Mouse (Mus musculus) myocyte (in vitro differentiated cells): ENCODE data around the gene Dixdc1. TPM values are rescaled to one million over a fixed set of nuclear protein-coding genes. Genes with fewer than 3 reads are reported as not detected.

Experiments used
- H3K27me3 ChIP-seq: one replicate; pipeline ENCODE4 v1.6.1; 2011; ENCODE audit not compliant: control insufficient read depth, insufficient read depth, insufficient read length
- H3K36me3 ChIP-seq: one replicate; pipeline ENCODE4 v1.6.1; 2011; ENCODE audit not compliant: control insufficient read depth, insufficient read depth
- H3K4me2 ChIP-seq: one replicate; pipeline ENCODE4 v1.6.1; 2011; ENCODE audit warnings: low read depth, control low read depth
- H3K4me3 ChIP-seq: one replicate; pipeline ENCODE4 v1.5.1; 2011; ENCODE audit warnings: mild to moderate bottlenecking, control low read depth, moderate library complexity
- H3K79me2 ChIP-seq: one replicate; pipeline ENCODE4 v1.6.1; 2011; ENCODE audit not compliant: control insufficient read depth, insufficient read depth
- H3ac ChIP-seq: one replicate; pipeline ENCODE4 v1.6.1; 2011; ENCODE audit not compliant: control insufficient read depth, insufficient read length
- CEBPB ChIP-seq: IDR thresholded peaks from 2 replicates; pipeline ENCODE4 v1.6.1; 2011; ENCODE audit warnings: mild to moderate bottlenecking, moderate library complexity; ENCODE audit not compliant: poor library complexity, insufficient read depth, severe bottlenecking
- E2F4 ChIP-seq: IDR thresholded peaks from one replicate; pipeline ENCODE4 v1.6.1; 2011; ENCODE audit warnings: mild to moderate bottlenecking, control low read depth, moderate library complexity; ENCODE audit not compliant: insufficient read depth
- MAX ChIP-seq: IDR thresholded peaks from one replicate; pipeline ENCODE4 v1.6.1; 2011; ENCODE audit warnings: low read depth, mild to moderate bottlenecking, control low read depth
- MYOD1 ChIP-seq, 3 experiments: IDR thresholded peaks; one replicate each; pipeline ENCODE4 v1.6.1; 2011; ENCODE audit warnings: control low read depth in 2 of 3, low read depth in 2 of 3, mild to moderate bottlenecking in 2 of 3, moderate library complexity in 1 of 3; ENCODE audit not compliant: insufficient read length in 2 of 3, control insufficient read depth in 1 of 3
- MYOG ChIP-seq, 3 experiments: IDR thresholded peaks; one replicate each; pipeline ENCODE4 v1.6.1; 2011; ENCODE audit warnings: control low read depth in 2 of 3, low read depth in 2 of 3, mild to moderate bottlenecking in 2 of 3; ENCODE audit not compliant: insufficient read length in 2 of 3, control insufficient read depth in 1 of 3, insufficient read depth in 1 of 3
- POLR2A ChIP-seq: IDR thresholded peaks from one replicate; pipeline ENCODE4 v1.6.1; 2011; ENCODE audit warnings: low read depth, mild to moderate bottlenecking, control low read depth, moderate library complexity; ENCODE audit not compliant: insufficient read length
- POLR2AphosphoS2 ChIP-seq: IDR thresholded peaks from one replicate; pipeline ENCODE4 v1.6.1; 2011; ENCODE audit warnings: low read depth, control low read depth; ENCODE audit not compliant: insufficient read length
- REST ChIP-seq: IDR thresholded peaks from one replicate; pipeline ENCODE4 v1.6.1; 2011; ENCODE audit warnings: mild to moderate bottlenecking, control low read depth, moderate library complexity; ENCODE audit not compliant: insufficient read depth, insufficient read length
- SRF ChIP-seq: IDR thresholded peaks from one replicate; pipeline ENCODE4 v1.6.1; 2011; ENCODE audit warnings: low read depth; ENCODE audit not compliant: control insufficient read depth, insufficient read length
- TCF12 ChIP-seq: IDR thresholded peaks from one replicate; pipeline ENCODE4 v1.6.1; 2011; ENCODE audit warnings: mild to moderate bottlenecking, control low read depth; ENCODE audit not compliant: poor library complexity, insufficient read depth, severe bottlenecking
- TCF3 ChIP-seq: IDR thresholded peaks from one replicate; pipeline ENCODE4 v1.6.1; 2011; ENCODE audit warnings: low read depth, control low read depth; ENCODE audit not compliant: insufficient read length
- USF1 ChIP-seq: IDR thresholded peaks from one replicate; pipeline ENCODE4 v1.6.1; 2011; ENCODE audit warnings: low read depth, mild to moderate bottlenecking, control low read depth, moderate library complexity
- polyA plus RNA-seq: library from polyadenylated mRNA; unstranded; fragments of >200 nt; fragmentation: generic; extraction: Trizol; gene quantifications from one replicate; pipeline ENCODE4 v1.2.1, GENCODE M21; 2012; ENCODE audit warnings: missing spikeins

Gene Dixdc1
- polyA plus RNA-seq, 1 experiment: 1.1 TPM

- Histone ChIP-seq H3K27me3 (no peaks in the 10 kb centered on the region), H3K4me3 (peak overlapping the region; percentile 28), H3K36me3 (no peaks in the 10 kb centered on the region), H3K79me2 (no peaks in the 10 kb centered on the region), H3ac (peak overlapping the region; percentile 11), H3K4me2 (peak overlapping the region; percentile 96)
- TF ChIP-seq MAX (no peak), TCF12 (no peak), CEBPB (no peak), REST (no peak), POLR2A (no peak), MYOG (IDR thresholded peaks at IDR 0.05; ENCODE audit: control insufficient read depth in 1 of 3, insufficient read depth in 1 of 3, insufficient read length in 2 of 3, low read depth in 2 of 3) (no peak), POLR2AphosphoS2 (no peak), SRF (no peak), USF1 (no peak), MYOD1 (IDR thresholded peaks at IDR 0.05; ENCODE audit: control insufficient read depth in 1 of 3, insufficient read length in 2 of 3, low read depth in 2 of 3) (no peak), E2F4 (no peak), TCF3 (no peak)
Measured at GRCm38 (mm10) chr9:50698418-50699409, 40.6 kb downstream of the Dixdc1 start.

GRCm38 (mm10) chr9:50697706-50698041 is 41.6 kb downstream of the Dixdc1 start:
- H3ac ChIP-seq: no peak overlapping the region
- no peaks in the 10 kb centered on the region for H3K27me3 ChIP-seq
- H3K4me3 ChIP-seq: peak overlapping the region; percentile 28
- peak overlapping the region; percentile 96 for H3K4me2 ChIP-seq
- TF ChIP-seq MYOD1 (IDR thresholded peaks at IDR 0.05; ENCODE audit: control insufficient read depth in 1 of 3, insufficient read length in 2 of 3, low read depth in 2 of 3) (no peak), CEBPB (no peak), SRF (peak; percentile 98), POLR2AphosphoS2 (no peak), TCF3 (no peak)
- no peaks in the 10 kb centered on the region for H3K36me3 ChIP-seq
- no peaks in the 10 kb centered on the region for H3K79me2 ChIP-seq

GRCm38 (mm10) chr9:50696851-50697705 is 42.2 kb downstream of the Dixdc1 start:
- Histone ChIP-seq H3K36me3 (no peaks in the 10 kb centered on the region), H3K4me2 (peak overlapping the region; percentile 96), H3K4me3 (peak overlapping the region; percentile 28), H3K27me3 (no peaks in the 10 kb centered on the region), H3ac (no peak overlapping the region), H3K79me2 (no peaks in the 10 kb centered on the region)
- no peak for TF ChIP-seq MYOD1 (IDR thresholded peaks at IDR 0.05; ENCODE audit: control insufficient read depth in 1 of 3, insufficient read length in 2 of 3, low read depth in 2 of 3)
- no peak for TF ChIP-seq SRF
- no peak for TF ChIP-seq REST
- no peak for TF ChIP-seq TCF3
- TF ChIP-seq E2F4: no peak
- TF ChIP-seq POLR2A: no peak

GRCm38 (mm10) chr9:50695153-50695552 is 44.2 kb downstream of the Dixdc1 start:
- H3K4me2 ChIP-seq: no peak overlapping the region
- TF ChIP-seq E2F4 (no peak), POLR2AphosphoS2 (no peak), TCF3 (no peak), SRF (no peak), REST (no peak), MAX (no peak), MYOD1 (IDR thresholded peaks at IDR 0.05; ENCODE audit: control insufficient read depth in 1 of 3, insufficient read length in 2 of 3, low read depth in 2 of 3) (no peak), POLR2A (no peak), MYOG (IDR thresholded peaks at IDR 0.05; ENCODE audit: control insufficient read depth in 1 of 3, insufficient read depth in 1 of 3, insufficient read length in 2 of 3, low read depth in 2 of 3) (no peak), TCF12 (no peak), CEBPB (no peak), USF1 (no peak)
- H3K36me3 ChIP-seq: no peaks in the 10 kb centered on the region
- no peaks in the 10 kb centered on the region for H3K79me2 ChIP-seq
- H3K4me3 ChIP-seq: no peak overlapping the region
- H3ac ChIP-seq: no peak overlapping the region
- no peaks in the 10 kb centered on the region for H3K27me3 ChIP-seq
